Mouse (Mus musculus): ENCODE results near the gene Myzap. TPM values are rescaled to one million over a fixed set of nuclear protein-coding genes. Genes with fewer than 3 reads are reported as not detected.

Myzap gene
- polyA plus RNA-seq (2015; fragmentation: Nextera tagmentation; extraction: Ambion mirVana): 3.2 and 3.7 TPM in 2 replicates

DNA sequence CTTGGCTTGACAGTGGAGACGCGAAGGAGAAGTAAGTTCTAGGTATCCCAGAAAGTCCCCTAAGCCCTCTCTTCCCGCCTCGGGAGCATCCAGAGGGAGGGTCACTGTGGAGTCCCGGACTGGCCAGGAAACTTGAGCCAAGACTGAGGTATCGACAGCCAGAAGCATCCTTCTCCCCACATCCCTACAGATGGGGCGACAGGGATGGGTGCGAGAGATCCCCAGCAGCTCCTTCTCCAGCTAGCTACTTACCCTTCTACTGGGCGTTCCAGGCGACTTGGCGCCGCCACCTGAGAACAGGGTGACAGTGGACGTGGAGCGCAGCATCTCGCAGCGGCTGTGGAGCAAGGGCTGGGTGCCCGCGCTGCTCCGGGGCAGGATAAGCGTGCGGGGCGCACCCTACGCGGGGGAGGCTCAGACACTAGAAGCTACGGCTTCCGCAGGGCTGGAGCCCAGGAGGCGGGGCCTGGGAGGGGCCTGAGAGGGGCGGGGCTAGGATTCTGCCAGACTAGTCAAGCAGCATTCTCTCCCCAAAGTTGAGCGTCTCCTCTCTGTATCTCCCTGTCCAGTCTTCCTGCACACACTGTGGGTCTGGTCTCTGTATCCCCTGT, at the start of gene Myzap:
Myzap (minus strand) TSS at position 423 of the 611 bp plus-strand sequence.
- peak within 1 kb of the TSS; percentile 59 for H3K4me3 ChIP-seq
- H3K9me3 ChIP-seq: no peaks in the 10 kb centered on the region
- peaks cover 16% of the 10 kb centered on the region; the same call in 1 of the 2 replicates for H3K27me3 ChIP-seq
- H3K9ac ChIP-seq: peak within 1 kb of the TSS; percentile 78
- H3K27ac ChIP-seq: no peak within 1 kb of the TSS
- 2% methylated on average over 29 of the region's 29 CpGs for WGBS
- no peaks in the 10 kb centered on the region for H3K36me3 ChIP-seq
- ATAC-seq (ENCODE audit: low FRiP score): peak; percentile 91
- H3K4me2 ChIP-seq: peak within 1 kb of the TSS; percentile 91
- peaks cover 11% of the 10 kb centered on the region for H3K4me1 ChIP-seq (replicated peaks)

DNA sequence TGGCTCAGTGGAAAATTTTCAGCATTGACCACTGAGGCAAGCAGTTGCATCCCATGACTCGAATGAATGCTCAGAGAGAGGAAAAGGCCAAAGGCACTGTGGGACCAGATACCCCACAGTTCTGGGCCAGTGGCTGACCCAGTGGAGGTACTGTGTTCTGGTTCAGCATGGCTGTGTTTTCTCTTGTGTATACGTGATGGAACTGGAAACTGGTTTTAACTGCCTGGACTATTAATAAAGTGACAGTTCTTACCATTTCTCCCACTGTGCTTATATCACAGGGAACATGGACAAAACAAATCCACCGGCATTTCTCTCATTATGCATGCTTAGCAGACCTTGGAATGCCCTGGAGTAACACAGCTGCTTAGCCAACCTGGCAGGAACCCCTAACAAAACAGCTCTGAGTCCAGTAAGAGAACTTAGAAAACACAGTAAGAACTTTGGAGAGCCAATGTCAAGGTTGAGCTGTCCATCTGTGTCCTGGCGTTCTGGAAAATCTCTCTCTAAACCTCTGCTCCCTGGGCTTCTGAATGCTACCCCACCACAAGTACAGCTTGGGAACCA, 48.3 kb upstream of the Myzap start:
- H3K4me1 ChIP-seq (replicated peaks): peaks cover 21% of the 10 kb centered on the region
- no peak overlapping the region for H3K4me3 ChIP-seq
- no peak overlapping the region for H3K4me2 ChIP-seq
- no peaks in the 10 kb centered on the region for H3K36me3 ChIP-seq
- no peak for ATAC-seq (ENCODE audit: low FRiP score)
- H3K9me3 ChIP-seq: no peaks in the 10 kb centered on the region; the same call in 1 of the 2 replicates
- no peak overlapping the region for H3K9ac ChIP-seq
- H3K27ac ChIP-seq: no peak overlapping the region
- no peaks in the 10 kb centered on the region for H3K27me3 ChIP-seq
- WGBS: 73% methylated on average over 4 of the region's 4 CpGs

DNA sequence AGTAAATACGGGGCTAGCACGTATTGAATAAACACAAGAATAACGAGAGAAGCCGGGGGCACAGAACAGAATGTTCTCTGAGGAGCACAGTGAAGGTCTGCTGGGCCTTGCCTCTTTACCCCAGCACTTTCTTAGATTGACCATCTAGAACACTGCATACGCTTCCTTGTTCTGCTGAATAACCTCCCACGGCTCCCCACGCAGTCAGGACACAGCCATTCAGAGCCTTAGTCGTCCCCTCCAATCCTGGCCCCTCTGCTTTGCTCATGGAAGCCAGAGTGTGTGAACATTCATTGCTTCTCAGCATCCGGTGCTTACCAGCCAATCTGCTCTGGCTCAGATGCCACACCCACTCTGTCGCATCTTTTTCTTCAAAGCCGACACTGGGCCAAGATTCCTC, 46.0 kb upstream of the Myzap start:
- Histone ChIP-seq H3K9me3 (no peaks in the 10 kb centered on the region; the same call in 1 of the 2 replicates), H3K4me2 (no peak overlapping the region), H3K27me3 (no peaks in the 10 kb centered on the region), H3K9ac (no peak overlapping the region), H3K36me3 (no peaks in the 10 kb centered on the region), H3K4me1 (replicated peaks) (peaks cover 22% of the 10 kb centered on the region), H3K27ac (no peak overlapping the region), H3K4me3 (no peak overlapping the region)
- WGBS: 67% methylated on average over 11 of the region's 11 CpGs
- ATAC-seq (ENCODE audit: low FRiP score): no peak

DNA sequence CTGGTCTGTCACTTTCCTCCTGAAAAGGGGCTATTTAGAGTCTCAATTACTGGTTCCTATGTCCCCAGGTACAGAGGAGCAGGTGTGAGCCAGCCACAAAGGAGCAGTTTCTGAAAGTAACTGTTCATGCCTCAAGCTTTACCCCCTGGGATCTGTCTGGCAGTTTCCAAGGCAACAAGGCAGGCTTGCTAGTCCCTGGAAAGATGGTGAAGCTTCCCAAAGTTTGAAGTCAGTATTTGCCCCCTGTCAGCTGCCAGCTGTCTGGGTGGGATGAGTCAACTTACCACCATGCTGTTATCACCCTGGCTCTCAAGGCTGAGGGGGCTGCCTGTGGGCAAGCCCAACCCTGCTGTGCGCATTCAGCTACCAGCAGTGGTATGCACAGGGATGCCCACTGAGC, 44.7 kb upstream of the Myzap start:
- Histone ChIP-seq H3K27me3 (no peaks in the 10 kb centered on the region), H3K9ac (no peak overlapping the region), H3K4me1 (replicated peaks) (peaks cover 22% of the 10 kb centered on the region), H3K27ac (peak overlapping the region; percentile 55), H3K4me3 (no peak overlapping the region), H3K36me3 (no peaks in the 10 kb centered on the region), H3K9me3 (no peaks in the 10 kb centered on the region), H3K4me2 (no peak overlapping the region)
- 75% methylated on average over 1 of the region's 1 CpGs for WGBS
- ATAC-seq (ENCODE audit: low FRiP score): peak; percentile 57

DNA sequence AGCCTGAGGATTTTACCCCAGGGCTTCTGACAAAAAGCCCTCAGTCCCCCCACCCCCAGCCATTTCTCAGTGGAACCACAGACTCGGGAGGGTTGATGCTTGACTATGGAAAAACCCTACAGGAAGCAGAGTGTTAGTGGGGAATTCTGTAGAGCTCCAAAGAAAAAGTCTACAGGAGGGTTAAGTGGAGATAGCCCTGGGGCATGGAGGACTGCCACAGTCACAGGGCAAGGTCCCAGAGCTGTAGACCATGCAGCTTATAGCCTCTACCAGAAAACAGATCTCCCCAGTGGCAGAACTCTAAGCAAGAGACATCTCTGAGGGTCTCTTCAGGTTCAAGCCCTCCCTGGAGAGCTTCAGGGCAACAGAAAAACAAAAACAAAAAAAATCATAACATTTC, 43.5 kb upstream of the Myzap start:
- no peak overlapping the region for H3K4me3 ChIP-seq
- H3K9ac ChIP-seq: no peak overlapping the region
- H3K27ac ChIP-seq: no peak overlapping the region
- no peaks in the 10 kb centered on the region for H3K36me3 ChIP-seq
- peaks cover 22% of the 10 kb centered on the region for H3K4me1 ChIP-seq (replicated peaks)
- 66% methylated on average over 1 of the region's 1 CpGs for WGBS
- H3K27me3 ChIP-seq: no peaks in the 10 kb centered on the region
- H3K9me3 ChIP-seq: no peaks in the 10 kb centered on the region
- no peak overlapping the region for H3K4me2 ChIP-seq
- no peak for ATAC-seq (ENCODE audit: low FRiP score)

DNA sequence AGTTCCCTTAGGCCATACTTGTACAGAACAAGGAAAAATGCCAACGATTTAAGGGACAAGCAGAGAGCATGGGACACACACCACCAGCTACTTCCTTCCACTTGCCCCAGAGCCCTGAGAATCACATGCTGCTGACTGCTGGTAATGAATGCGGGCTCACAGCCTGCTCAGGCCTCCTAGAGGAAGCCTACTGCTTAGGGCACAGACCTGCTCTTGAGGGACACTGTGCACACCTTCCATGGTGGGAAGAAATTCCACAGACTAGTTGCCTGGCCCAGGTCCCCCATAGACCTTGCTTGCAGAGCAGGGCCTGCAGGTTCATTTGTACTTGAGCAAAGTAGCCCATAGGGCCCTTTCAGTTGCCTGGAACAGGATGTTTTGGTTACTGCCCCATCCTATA, 42.8 kb upstream of the Myzap start:
- no peaks in the 10 kb centered on the region for H3K9me3 ChIP-seq
- no peak for ATAC-seq (ENCODE audit: low FRiP score)
- H3K4me3 ChIP-seq: no peak overlapping the region
- H3K9ac ChIP-seq: no peak overlapping the region
- H3K4me1 ChIP-seq (replicated peaks): peaks cover 22% of the 10 kb centered on the region
- 80% methylated on average over 2 of the region's 2 CpGs for WGBS
- H3K27me3 ChIP-seq: no peaks in the 10 kb centered on the region
- H3K27ac ChIP-seq: no peak overlapping the region
- H3K36me3 ChIP-seq: no peaks in the 10 kb centered on the region
- no peak overlapping the region for H3K4me2 ChIP-seq

DNA sequence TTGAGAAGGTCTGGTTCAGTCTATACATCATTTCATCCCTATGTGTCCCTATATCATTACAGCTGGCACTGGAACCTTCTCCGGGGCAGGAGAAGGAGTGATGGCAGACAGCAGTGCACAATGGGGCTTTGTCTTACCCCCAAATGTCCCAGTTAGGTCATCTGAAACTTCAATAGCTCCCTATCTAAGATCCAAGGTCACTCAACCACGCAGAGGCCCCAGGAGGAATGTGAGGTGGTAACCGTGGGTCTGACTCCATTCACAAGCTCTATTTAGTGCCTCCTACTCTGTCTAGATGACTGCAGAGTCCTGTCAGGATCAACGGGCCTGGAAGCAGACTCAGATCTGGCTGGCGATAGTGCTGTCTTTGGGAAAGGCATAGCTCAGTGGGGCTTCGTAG, 36.8 kb upstream of the Myzap start:
- H3K27ac ChIP-seq: no peak overlapping the region
- no peaks in the 10 kb centered on the region for H3K27me3 ChIP-seq
- H3K4me2 ChIP-seq: no peak overlapping the region
- H3K4me3 ChIP-seq: no peak overlapping the region
- H3K9me3 ChIP-seq: no peaks in the 10 kb centered on the region
- H3K9ac ChIP-seq: no peak overlapping the region
- no peaks in the 10 kb centered on the region; the same call in 1 of the 2 replicates for H3K4me1 ChIP-seq (replicated peaks)
- no peak for ATAC-seq (ENCODE audit: low FRiP score)
- H3K36me3 ChIP-seq: no peaks in the 10 kb centered on the region
- WGBS: 52% methylated on average over 6 of the region's 6 CpGs

DNA sequence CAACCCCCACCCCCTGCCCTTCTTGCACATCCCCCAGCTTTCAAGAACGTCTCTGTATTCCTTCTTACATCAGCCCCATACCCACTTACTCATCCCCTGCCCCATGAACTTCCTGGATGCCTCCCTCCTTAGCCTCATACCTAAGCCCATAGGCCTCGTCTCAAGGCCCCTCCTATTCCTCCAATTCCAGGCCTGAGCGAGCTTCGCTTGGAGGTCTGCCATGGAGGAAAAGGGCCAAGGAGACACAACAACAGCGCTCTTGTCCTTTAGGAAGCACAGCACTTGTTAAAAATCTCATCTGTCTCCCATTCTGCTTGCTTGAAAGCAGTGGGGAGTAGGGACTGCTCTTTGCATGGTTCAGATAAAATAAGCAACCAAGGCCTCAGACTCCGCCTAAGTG, 36.1 kb upstream of the Myzap start:
- H3K9me3 ChIP-seq: no peaks in the 10 kb centered on the region
- H3K27me3 ChIP-seq: no peaks in the 10 kb centered on the region
- no peak for ATAC-seq (ENCODE audit: low FRiP score)
- H3K27ac ChIP-seq: no peak overlapping the region
- no peaks in the 10 kb centered on the region for H3K36me3 ChIP-seq
- 83% methylated on average over 6 of the region's 6 CpGs for WGBS
- no peak overlapping the region for H3K9ac ChIP-seq
- no peaks in the 10 kb centered on the region; the same call in 1 of the 2 replicates for H3K4me1 ChIP-seq (replicated peaks)
- no peak overlapping the region for H3K4me2 ChIP-seq
- H3K4me3 ChIP-seq: no peak overlapping the region

DNA sequence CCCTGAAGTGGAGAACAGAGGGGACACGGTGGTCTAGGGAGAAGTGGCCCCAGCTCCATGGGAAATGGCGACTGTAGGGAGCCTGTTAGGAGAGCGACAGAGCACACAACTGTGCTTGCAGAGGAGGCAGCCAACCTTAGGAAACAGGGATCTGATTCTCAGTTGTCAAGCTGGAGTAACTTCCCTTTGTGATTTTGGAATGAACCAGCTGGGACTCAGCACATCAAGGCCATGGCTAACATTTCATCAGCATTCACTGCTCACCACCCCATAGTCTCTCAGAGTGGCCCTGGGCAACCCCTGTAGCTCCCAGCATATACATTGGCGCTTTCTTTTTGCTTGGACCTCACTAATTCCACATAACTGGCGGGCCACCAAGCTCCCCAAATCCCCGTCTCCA, 33.8 kb upstream of the Myzap start:
- 87% methylated on average over 6 of the region's 6 CpGs for WGBS
- Histone ChIP-seq H3K4me3 (no peak overlapping the region), H3K9ac (no peak overlapping the region), H3K27me3 (no peaks in the 10 kb centered on the region), H3K4me2 (no peak overlapping the region), H3K4me1 (replicated peaks) (no peaks in the 10 kb centered on the region; the same call in 1 of the 2 replicates), H3K9me3 (no peaks in the 10 kb centered on the region), H3K27ac (no peak overlapping the region), H3K36me3 (no peaks in the 10 kb centered on the region)
- no peak for ATAC-seq (ENCODE audit: low FRiP score)

DNA sequence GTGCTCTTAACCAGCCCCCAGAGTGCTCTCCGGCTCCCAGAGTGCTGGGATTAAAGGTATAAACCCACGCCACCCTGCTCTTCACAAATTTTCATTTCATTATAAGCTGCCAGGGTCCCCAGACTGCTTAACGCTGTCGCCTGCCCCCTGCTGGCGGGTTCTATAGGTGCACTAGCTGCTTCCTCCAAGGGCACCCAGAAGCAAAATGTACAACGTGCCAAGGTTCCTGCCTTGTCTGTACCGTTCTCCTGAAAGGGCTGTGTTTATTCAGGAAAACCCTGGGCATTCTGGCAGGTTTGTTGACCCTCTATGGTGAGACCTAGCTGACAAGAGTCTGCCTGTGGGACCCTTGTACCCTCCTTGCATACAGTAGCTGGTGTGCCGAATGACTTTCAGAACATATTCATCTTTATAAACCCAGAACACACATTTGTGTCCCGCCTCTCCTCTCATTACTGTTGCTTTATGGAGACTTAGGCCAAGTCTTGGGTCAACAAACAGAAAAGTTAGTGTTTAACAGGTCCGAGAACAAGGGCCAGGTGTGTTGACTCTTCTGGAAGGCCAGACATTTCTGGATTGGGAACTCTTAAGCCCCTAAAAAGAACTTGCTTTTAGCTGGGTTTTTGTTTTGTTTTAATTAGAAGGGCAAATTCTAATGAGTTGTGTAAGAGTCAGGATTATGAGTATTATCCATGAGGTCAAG, 32.8 kb upstream of the Myzap start:
- no peaks in the 10 kb centered on the region for H3K9me3 ChIP-seq
- no peaks in the 10 kb centered on the region for H3K27me3 ChIP-seq
- WGBS: 51% methylated on average over 10 of the region's 10 CpGs
- no peak overlapping the region for H3K4me3 ChIP-seq
- no peaks in the 10 kb centered on the region for H3K36me3 ChIP-seq
- H3K4me2 ChIP-seq: no peak overlapping the region
- no peak overlapping the region for H3K27ac ChIP-seq
- no peak for ATAC-seq (ENCODE audit: low FRiP score)
- H3K9ac ChIP-seq: no peak overlapping the region
- H3K4me1 ChIP-seq (replicated peaks): no peaks in the 10 kb centered on the region; the same call in 1 of the 2 replicates

DNA sequence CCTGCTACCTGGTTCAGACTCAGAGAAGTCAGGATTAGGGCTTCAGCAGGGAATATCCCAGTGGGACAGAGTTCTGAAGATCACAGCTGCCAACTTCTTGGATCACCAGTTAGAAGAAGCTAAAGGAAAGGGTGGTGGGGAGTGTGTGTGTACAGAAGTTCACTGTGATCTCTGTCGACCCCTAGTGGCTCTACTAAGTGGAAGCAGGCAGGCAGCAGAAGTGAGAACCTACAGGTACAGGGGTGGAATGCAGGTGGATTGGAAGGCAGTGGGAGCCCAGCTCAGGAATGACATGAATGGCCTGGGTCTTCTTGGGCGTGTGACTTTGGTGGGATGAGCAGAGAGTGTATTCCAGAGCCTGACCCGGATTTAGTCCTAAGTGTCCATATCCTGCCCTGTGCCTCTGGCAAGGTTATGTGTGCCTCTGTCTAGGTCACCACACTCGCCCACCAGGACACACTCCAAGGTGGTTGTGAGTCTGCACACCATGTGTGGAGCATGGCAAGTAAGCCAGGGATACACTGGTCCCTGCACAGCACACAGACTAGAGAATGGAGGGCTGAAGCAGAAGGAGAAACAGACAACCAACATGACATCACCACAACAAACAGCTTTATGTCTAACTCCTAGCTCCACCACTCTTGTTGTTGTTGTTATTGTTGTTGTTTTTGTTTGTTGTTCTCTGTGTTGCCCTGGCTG, 31.9 kb upstream of the Myzap start:
- no peaks in the 10 kb centered on the region for H3K27me3 ChIP-seq
- ATAC-seq (ENCODE audit: low FRiP score): peak; percentile 61; the same call in 1 of the 2 replicates
- WGBS: 40% methylated on average over 4 of the region's 4 CpGs
- H3K4me1 ChIP-seq (replicated peaks): no peaks in the 10 kb centered on the region; the same call in 1 of the 2 replicates
- H3K27ac ChIP-seq: no peak overlapping the region
- H3K36me3 ChIP-seq: no peaks in the 10 kb centered on the region
- H3K9ac ChIP-seq: no peak overlapping the region
- H3K4me2 ChIP-seq: no peak overlapping the region
- H3K9me3 ChIP-seq: no peaks in the 10 kb centered on the region
- H3K4me3 ChIP-seq: no peak overlapping the region

DNA sequence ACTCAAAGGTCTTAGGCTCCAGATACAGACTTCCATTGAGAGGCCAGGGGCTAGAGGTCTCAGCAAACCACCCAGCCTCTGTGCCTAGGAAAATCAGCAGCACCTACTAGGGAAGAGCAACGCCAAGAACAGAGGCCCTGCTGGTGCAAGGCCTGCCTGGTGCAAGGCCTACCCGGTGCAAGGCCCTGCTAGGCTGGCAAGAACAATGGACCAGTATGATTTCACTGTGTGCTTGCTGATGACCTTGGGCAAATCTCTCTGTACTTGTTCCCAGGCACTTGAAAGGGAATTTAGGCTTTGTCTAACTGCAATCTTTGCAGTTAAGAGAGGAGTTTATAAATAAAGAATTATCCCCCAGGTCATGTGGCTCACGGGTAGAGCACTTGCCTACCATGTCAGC, 30.4 kb upstream of the Myzap start:
- Histone ChIP-seq H3K4me3 (no peak overlapping the region), H3K9ac (no peak overlapping the region), H3K36me3 (no peaks in the 10 kb centered on the region), H3K9me3 (no peaks in the 10 kb centered on the region), H3K4me1 (replicated peaks) (no peaks in the 10 kb centered on the region), H3K27ac (no peak overlapping the region), H3K27me3 (no peaks in the 10 kb centered on the region), H3K4me2 (no peak overlapping the region)
- ATAC-seq (ENCODE audit: low FRiP score): no peak
- 76% methylated on average over 3 of the region's 3 CpGs for WGBS
